Mouse (Mus musculus): Measurements from ENCODE around the gene Necab3.

DNA sequence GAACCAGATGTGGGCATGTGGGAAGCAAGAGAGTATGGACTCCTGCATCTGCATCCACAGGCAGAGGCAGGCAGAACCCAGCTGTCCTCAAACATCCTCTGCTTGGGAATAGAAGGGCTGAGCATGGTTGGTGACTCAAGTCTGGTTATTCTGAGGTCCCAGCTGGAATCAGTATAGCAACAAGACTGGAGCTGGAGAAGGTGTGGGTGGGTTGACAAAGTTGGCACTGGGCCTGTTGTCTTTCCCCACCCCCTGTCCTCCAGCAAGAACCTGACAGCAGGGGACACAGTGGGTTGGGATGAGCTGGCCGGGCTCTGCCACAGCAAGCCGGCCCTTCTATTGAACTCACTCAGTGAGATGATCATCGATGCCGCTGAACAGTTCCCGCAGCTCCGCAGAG, 3.5 kb downstream of the Necab3 start:
- TF ChIP-seq POLR2A (IDR thresholded peaks at IDR 0.05; ENCODE audit: insufficient read depth, low read length) (no peak), CTCF (IDR thresholded peaks at IDR 0.05; ENCODE audit: low read depth, low read length) (no peak), EP300 (IDR thresholded peaks at IDR 0.05; ENCODE audit: insufficient read depth, low read depth, low read length) (no peak)
